Mouse (Mus musculus) left cerebral cortex, adult 2 months (tissue): Measurements from ENCODE around the gene Tgfbr2. TPM values are rescaled to one million over a fixed set of nuclear protein-coding genes. Genes with fewer than 3 reads are reported as not detected.

ENCODE experiments used
- DNase-seq, 2 experiments: peaks; one replicate each; pipeline ENCODE4 v3.0.0; 2021 to 2022; ENCODE audit warnings: low spot score in 2 of 2, mixed read lengths in 1 of 2; ENCODE audit errors: extremely low spot score in 1 of 2
- H3K27ac ChIP-seq: fragments of 200-600 bp; 2 replicates; pipeline ENCODE4 v1.8.1; 2022
- H3K4me3 ChIP-seq: fragments of 200-600 bp; 2 replicates; pipeline ENCODE4 v1.8.1; 2022
- CTCF ChIP-seq: fragments of 200-600 bp; IDR thresholded peaks from 2 replicates; pipeline ENCODE4 v1.8.1; 2022; ENCODE audit warnings: antibody characterized with exemption, mild to moderate bottlenecking, moderate library complexity
- intact Hi-C: fragments of 180-260 bp; cut with DNase I; formaldehyde crosslinking; loops from one replicate; pipeline ENCODE4 v1.15.1; 2025
- total RNA-seq, 2 experiments: library from RNA; stranded (reverse); gene quantifications; 2 replicates each; pipeline ENCODE4 v1.2.3; 2021

The Tgfbr2 gene
- total RNA-seq, 2 experiments from 2014 or later: 10.3 to 12.6 TPM

- H3K4me3 ChIP-seq: no peak overlapping the region
- TF ChIP-seq CTCF: no peak
- no peak overlapping the region for H3K27ac ChIP-seq
- DNase-seq: no peak
- intact Hi-C loops: no loop called here
Measured at GRCm38 (mm10) chr9:116100015-116100414, 75.1 kb downstream of the Tgfbr2 start.

GRCm38 (mm10) chr9:116099596-116099993, 75.6 kb downstream of the Tgfbr2 start:
- Histone ChIP-seq H3K4me3 (no peak overlapping the region), H3K27ac (no peak overlapping the region)
- intact Hi-C loops: no loop called here
- no peak for DNase-seq
- no peak for TF ChIP-seq CTCF

- peak in 1 of 2 experiments; percentile 32 for DNase-seq
- Histone ChIP-seq H3K27ac (no peak overlapping the region), H3K4me3 (no peak overlapping the region)
- no peak for TF ChIP-seq CTCF
- intact Hi-C loops: no loop called here
Measured at GRCm38 (mm10) chr9:116098724-116099595, 76.2 kb downstream of the Tgfbr2 start.

GRCm38 (mm10) chr9:116091921-116092320, 83.2 kb downstream of the Tgfbr2 start:
- Histone ChIP-seq H3K4me3 (no peak overlapping the region), H3K27ac (no peak overlapping the region)
- no peak for TF ChIP-seq CTCF
- no peak for DNase-seq
- intact Hi-C loops: no loop called here

- intact Hi-C loops: no loop called here
- no peak for TF ChIP-seq CTCF
- Histone ChIP-seq H3K4me3 (no peak overlapping the region), H3K27ac (no peak overlapping the region)
- no peak for DNase-seq
Measured at GRCm38 (mm10) chr9:116091101-116091841, 83.9 kb downstream of the Tgfbr2 start.

- intact Hi-C loops: no loop called here
- Histone ChIP-seq H3K4me3 (no peak overlapping the region), H3K27ac (no peak overlapping the region)
- no peak for DNase-seq
- no peak for TF ChIP-seq CTCF
Measured at GRCm38 (mm10) chr9:116090296-116090695, 84.9 kb downstream of the Tgfbr2 start.

GRCm38 (mm10) chr9:116088912-116089311, 86.2 kb downstream of the Tgfbr2 start:
- intact Hi-C loops: loop anchor here (5.0 kb wide), 2 partner anchors 83 to 298 kb away; no protein-coding TSS in a partner anchor

GRCm38 (mm10) chr9:116087880-116088279, 87.3 kb downstream of the Tgfbr2 start:
- intact Hi-C loops: loop anchor here (5.0 kb wide), 2 partner anchors 84 to 299 kb away; no protein-coding TSS in a partner anchor
- TF ChIP-seq CTCF: peak; percentile 90

More at GRCm38 (mm10) chr9:116088912-116089311, 86.2 kb downstream of the Tgfbr2 start:
- DNase-seq: no peak
- no peak overlapping the region for H3K4me3 ChIP-seq
- H3K27ac ChIP-seq: no peak overlapping the region
- TF ChIP-seq CTCF: peak; percentile 37

GRCm38 (mm10) chr9:116087263-116087662, 87.9 kb downstream of the Tgfbr2 start:
- Histone ChIP-seq H3K27ac (no peak overlapping the region), H3K4me3 (no peak overlapping the region)
- no peak for DNase-seq
- intact Hi-C loops: loop anchor here (5.0 kb wide), 2 partner anchors 85 to 300 kb away; no protein-coding TSS in a partner anchor
- TF ChIP-seq CTCF: no peak

More at GRCm38 (mm10) chr9:116087880-116088279, 87.3 kb downstream of the Tgfbr2 start:
- peak; percentile 60 to 71 for DNase-seq
- H3K4me3 ChIP-seq: no peak overlapping the region
- H3K27ac ChIP-seq: no peak overlapping the region

- Histone ChIP-seq H3K4me3 (no peak overlapping the region), H3K27ac (no peak overlapping the region)
- intact Hi-C loops: loop anchor here (5.0 kb wide), 2 partner anchors 86 to 301 kb away; no protein-coding TSS in a partner anchor
- TF ChIP-seq CTCF: no peak
- no peak for DNase-seq
Measured at GRCm38 (mm10) chr9:116085999-116086398, 89.2 kb downstream of the Tgfbr2 start.

- DNase-seq: no peak
- Histone ChIP-seq H3K4me3 (no peak overlapping the region), H3K27ac (no peak overlapping the region)
- intact Hi-C loops: no loop called here
- TF ChIP-seq CTCF: no peak
Measured at GRCm38 (mm10) chr9:116084324-116084931, 90.7 kb downstream of the Tgfbr2 start.
